Mouse (Mus musculus) fat pad, adult 2 months (tissue): ENCODE data around the gene Gm7029.
A peak's percentile ranks its signal among the peaks of the same experiment; 100 is the strongest.
"Not testable (repeated sequence)": the region's sequence is repeated elsewhere in the genome, so short reads cannot be mapped to it uniquely, and the experiment has no call there.

Experiments
- DNase-seq: peaks from one replicate; pipeline ENCODE4 v3.0.0-alpha.2; 2011; ENCODE audit warnings: low read depth, low spot score; ENCODE audit errors: extremely low read depth

Gm7029 gene

DNA sequence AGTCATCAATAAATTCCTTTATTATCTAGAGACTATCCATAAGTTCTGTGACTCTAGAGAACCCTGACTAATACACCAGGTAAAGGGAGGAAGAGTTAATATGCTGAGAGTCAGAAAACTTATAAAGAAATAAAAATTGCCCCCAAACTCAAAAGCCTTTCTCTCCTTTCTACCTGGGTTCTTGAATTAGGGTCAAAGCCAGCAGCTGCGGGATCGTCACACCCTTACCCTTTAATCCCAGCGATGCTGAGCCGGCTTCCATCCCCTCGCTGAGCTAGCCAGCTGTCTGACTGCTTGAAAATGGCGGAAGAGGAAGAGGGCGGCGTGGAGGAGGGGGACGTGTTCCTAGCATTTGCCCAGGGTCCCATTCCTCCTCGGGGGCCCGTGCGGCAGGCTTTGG, at the start of gene Gm7029:
Gene Gm7029 (plus strand): TSS at position 301 of the 400 bp plus-strand sequence.
- not testable (repeated sequence) for DNase-seq

GRCm38 (mm10) chr17:33824084-33824996, 49.3 kb upstream of the Gm7029 start, which contains the start of the genes Rps28 and Ndufa7:
Rps28 (minus strand) TSS chr17:33824562.
Ndufa7 (plus strand) TSS chr17:33824572.
- no peak for DNase-seq

DNA sequence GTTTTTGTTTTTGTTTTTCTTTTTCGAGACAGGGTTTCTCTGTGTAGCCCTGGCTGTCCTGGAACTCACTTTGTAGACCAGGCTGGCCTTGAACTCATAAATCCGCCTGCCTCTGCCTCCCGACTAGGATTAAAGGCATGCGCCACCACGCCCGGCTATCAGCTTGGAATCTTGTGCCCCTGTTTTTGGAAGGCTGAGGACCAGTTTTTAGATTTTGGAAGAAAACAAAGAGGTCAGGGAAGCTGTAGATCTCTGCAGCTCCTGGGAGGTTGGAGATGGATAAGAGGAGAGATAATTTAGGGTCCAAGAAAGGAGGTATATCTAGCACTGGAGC, 48.7 kb upstream of the Gm7029 start:
- not testable (repeated sequence) for DNase-seq

DNA sequence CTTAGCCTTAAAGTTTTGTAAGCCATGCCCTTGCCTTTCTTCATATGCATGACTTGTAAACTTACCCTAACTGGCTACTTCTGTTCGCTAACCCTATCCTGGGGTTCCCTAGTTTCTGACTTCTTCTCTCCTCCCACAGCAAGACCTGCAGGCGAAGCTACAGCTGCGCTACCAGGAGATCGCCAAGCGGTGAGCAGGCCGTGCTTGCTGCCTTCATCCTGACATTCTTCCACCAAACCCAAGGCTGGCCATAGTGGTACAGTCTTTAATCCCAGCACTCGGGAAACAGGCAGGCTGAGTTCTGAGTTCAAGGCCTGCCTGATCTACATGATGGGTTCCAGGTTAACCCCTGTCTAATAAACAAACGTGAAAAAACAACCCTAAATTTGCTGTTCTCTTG, 48.2 kb upstream of the Gm7029 start:
- no peak for DNase-seq

DNA sequence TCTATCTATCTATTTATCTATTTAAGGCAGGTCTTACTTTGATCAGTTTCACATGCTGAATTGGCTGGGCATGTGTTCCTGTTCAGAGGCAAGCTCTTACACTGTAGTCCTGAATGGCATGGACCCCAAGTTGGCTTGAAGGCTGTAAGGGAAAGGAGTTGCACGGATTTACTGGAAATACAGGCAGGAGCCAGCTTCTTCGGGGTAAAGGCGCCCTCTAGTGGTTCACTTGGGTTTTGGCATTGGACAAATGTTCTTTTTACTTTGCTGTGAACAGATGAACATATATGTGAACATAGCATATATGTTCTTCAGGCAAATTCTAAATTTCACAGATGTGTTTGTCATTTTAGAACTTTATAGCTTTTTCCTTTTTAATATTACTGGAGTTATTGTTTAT, 46.8 kb upstream of the Gm7029 start:
- no peak for DNase-seq

DNA sequence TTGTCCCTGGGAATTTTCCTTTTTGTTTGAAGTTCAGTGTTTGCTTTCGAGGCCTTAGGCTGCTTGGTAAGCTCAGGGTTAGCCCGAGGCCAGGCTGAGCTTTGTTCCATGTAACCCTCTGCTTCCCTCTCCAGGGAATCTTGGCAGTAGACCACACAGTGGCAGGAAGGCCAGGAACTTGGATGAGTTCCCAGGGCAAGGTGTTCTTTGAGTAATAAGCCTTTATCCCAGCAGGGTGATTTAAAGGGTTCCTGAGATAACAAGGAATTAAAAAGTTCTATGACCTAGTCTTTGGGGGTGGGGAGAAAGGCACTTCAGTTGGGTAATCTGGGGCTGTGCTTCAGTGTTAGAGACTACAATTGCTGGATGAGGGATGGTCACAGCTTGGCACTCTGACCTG, 44.7 kb upstream of the Gm7029 start:
- DNase-seq = peak; percentile 99

- no peak for DNase-seq
These were observed 44.1 kb upstream of the Gm7029 start for GRCm38 (mm10) chr17:33829561-33829960.

- no peak for DNase-seq
These were observed 30.5 kb upstream of the Gm7029 start, which contains the start of gene Cd320 for GRCm38 (mm10) chr17:33842966-33843795. Cd320 (plus strand) TSS chr17:33843091.

DNA sequence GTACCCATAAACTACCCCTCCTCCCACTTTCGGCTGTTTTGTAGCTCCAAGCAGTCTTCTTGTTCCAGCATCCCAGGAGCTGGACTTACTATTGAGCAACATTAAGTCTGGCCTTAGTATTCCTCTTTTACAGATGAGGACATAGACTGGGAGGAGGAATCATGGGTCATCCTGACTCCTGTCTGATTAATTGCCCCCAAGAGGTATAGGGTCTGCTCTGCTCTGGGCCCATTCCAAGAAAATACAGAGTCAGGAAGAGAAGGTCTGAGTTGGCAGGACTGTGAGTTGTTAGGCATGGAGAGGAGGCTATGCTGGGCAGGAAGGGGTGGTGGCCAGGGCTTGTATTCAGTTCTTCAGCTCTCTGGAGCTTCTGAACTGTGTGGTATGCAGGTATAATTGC, 29.4 kb upstream of the Gm7029 start:
- DNase-seq = no peak

DNA sequence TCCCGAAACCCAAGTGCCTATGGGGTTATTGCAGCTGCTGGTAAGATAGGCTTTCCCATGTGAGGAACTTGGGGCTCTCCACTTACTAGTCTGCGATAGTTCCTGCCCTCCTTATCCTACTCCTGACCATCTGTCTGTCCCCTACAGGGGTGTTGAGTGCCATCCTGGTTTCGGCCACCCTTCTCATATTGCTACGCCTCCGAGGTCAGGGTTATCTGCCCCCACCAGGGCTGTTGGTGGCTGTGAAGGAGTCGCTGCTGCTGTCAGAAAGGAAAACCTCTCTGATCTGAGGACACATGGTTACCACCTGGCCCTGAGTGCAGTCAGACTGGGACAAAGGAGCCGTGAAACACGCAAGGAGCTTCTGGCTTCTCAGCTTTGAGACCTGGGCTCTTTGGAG, 25.5 kb upstream of the Gm7029 start:
- DNase-seq = no peak

DNA sequence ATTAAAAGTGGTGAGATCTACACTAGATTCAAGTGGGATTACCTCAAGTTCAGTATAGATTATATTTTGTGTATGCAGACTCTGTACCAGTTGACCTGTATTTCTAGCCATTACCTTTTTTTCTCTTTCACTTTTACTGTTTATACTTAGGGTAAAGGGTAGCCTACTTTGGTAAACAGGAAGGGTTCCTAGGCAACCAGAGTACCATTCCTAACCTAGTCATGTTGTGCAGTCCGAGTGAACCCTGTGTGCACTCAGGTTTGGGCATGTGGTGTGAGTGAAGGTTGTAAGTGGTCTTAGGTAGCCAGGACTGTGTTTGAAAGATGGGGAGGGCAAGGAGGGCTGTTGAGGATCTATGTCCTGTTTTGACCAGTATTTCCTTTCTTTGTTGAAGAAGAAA, 22.3 kb upstream of the Gm7029 start:
- DNase-seq = no peak

- no peak for DNase-seq
These were observed 15.8 kb upstream of the Gm7029 start for GRCm38 (mm10) chr17:33857816-33858215.

- no peak for DNase-seq
These were observed 8.2 kb upstream of the Gm7029 start for GRCm38 (mm10) chr17:33865330-33866030.

DNA sequence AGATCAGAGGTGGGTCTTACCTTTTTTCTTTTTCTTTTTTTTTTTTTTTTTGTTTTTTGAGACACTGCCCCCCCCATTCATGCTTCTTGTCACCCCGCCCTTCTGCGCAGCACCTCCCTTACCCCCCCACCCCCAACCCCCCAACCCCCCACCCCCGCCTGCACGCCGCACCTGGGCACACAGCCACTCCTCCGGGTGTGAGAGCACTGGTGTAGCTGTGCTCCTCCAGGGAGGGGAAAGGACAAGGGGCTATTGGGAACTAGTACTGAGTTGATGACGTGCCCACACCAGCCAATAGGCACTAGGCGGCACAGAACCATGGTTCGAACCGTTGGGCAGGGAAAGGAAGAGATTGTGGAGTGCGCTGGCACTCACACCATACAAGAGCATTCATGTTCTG, 774 bp downstream of the Gm7029 start:
- no peak for DNase-seq

GRCm38 (mm10) chr17:33875797-33876196, 2.2 kb downstream of the Gm7029 start:
- DNase-seq = not testable (repeated sequence)

DNA sequence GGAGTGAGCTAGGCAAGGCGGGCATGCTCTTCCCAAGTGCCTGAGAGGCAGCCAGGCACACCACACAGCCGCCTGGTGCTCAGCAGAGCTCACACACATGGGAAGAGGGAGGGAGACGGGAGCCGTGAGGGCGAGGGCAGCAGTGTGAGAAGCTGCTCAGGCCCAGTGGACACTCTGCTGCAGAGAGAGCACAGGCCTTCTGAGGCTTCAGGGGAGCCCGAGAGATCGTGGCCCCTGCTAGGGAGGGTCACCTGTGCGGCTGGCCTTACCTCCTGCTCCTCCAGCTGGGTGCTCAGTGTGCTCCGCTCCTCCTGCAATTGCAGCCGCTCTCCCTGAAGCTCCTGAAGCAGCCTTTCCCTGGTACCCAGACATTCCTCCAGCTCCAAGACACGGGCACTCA, 10.7 kb downstream of the Gm7029 start:
- DNase-seq = not testable (repeated sequence)

DNA sequence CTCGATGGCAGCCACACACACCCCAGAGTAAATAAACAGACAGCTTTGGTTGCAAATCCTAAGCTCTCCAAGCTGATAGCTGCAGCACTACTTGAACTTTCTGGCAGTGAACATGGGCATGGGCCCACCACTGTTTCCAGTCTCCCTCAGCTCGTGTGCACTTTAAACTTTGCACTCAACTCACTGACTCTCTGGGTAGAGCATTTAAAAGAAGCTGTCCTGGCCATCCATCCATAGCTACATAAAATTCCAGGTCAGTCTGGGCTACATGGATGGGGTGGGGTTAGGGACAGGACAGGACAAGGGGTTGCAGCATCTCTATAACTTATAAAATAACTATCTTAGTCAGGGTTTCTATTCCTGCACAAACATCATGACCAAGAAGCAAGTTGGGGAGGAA, 14.2 kb downstream of the Gm7029 start:
- DNase-seq = not testable (repeated sequence)

GRCm38 (mm10) chr17:33888230-33888629, 14.6 kb downstream of the Gm7029 start:
- DNase-seq = not testable (repeated sequence)

DNA sequence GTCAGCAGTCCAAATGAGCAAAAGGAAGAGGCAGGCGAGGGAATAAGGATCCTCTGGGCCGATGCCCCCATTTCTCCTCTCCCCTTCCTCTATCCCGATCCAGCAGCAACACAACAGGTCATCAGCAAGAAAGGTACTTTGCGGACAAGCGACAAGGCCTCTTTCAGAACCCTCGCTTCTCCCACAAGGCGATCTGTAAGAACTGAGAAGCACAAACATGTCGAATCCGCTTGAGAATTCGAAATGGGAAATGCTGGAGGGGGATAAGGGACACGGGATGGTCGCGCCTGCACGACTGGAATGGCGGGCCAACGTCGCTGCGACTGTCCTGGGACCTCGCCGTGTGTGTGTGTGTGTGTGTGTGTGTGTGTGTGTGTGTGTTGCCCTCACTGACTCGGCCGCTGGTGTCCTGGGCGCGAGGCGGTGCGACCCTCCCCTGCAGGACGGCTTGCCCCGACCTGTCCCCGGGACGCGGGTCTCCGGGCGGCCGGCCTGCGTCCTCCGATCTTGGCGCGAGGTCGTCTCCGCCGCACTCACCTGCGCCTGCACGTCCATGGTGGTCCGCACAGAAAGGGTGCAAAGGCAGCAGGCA, 16.4 kb downstream of the Gm7029 start:
- not testable (repeated sequence) for DNase-seq

DNA sequence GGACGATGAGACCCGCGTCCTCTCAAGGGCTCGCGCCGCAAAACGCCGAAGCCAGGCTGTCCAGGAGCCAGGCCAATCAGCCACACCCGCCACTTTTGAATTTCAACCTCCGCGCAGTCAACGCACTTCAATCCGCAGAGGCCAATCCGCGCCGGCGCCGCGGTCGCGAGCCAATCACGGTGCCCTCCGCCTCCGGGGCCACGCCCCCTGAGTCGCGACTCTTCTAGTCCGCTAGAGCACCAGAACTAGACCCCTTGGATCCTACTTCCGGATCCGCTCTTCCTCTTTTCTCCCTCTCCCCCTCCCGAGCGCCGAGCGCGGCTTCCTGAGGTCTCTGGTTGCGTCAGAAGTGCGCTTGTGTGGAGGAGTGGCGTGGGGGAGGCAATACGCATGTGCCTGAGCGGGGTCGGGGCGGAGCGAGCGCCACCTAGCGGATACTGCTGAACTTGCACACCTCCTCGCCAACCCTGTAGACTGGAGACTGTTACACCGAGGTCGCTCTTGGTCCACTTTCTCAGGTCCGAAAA, 17.0 kb downstream of the Gm7029 start, which contains the start of gene Kifc1:
Gene Kifc1 (minus strand): TSS at position 129 of the 527 bp plus-strand sequence.
- peak; percentile 82 for DNase-seq
